Mouse (Mus musculus) heart, postnatal 4 days (tissue): ENCODE data around the gene Ncf4. TPM values are rescaled to one million over a fixed set of nuclear protein-coding genes. Genes with fewer than 3 reads are reported as not detected.

ENCODE experiments used
- microRNA-seq, 2 experiments: library from miRNA; unstranded; fragments of <30 nt; microRNA quantifications; one replicate each; pipeline ENCODE4 v1.2.0; 2021 to 2022
- total RNA-seq, 2 experiments: library from RNA; stranded (reverse); gene quantifications; 2 replicates each; pipeline ENCODE4 v1.2.3; 2021

Ncf4 gene
- total RNA-seq, 2 experiments from 2014 or later: 1.9 to 2.1 TPM

Small RNAs within 50 kb of the gene (microRNA-seq; reads per million reads assigned to microRNA genes)
- 0 reads per million in 2 experiments for gene Mir7676-1

Other genes starting within 250 kb of the Ncf4 start
- not detected for gene Cacng2, start 124.8 kb upstream of the Ncf4 start, total RNA-seq
- 10 to 100 TPM; 16.5 to 18.6 TPM for gene Ift27, start 70.7 kb upstream of the Ncf4 start, total RNA-seq
- gene Pvalb, start 38.4 kb upstream of the Ncf4 start, total RNA-seq: under 1 TPM; 0.76 to 0.95 TPM
- 1 to 10 TPM; 1.1 to 1.2 TPM for gene Csf2rb2, start 60.9 kb downstream of the Ncf4 start, total RNA-seq
- 1 to 10 TPM; 1.6 to 2.0 TPM for gene Csf2rb, start 81.0 kb downstream of the Ncf4 start, total RNA-seq
- gene Tex33, start 151.1 kb downstream of the Ncf4 start, total RNA-seq: not detected
- 10 to 100 TPM; 16.9 to 20.1 TPM for gene Tst, start 161.1 kb downstream of the Ncf4 start, total RNA-seq
- gene Mpst, start 161.6 kb downstream of the Ncf4 start, total RNA-seq: 10 to 100 TPM; 21.9 to 24.9 TPM
- 10 to 100 TPM; 72.0 to 74.8 TPM for gene Kctd17, start 183.8 kb downstream of the Ncf4 start, total RNA-seq
- not detected for gene Tmprss6, start 223.8 kb downstream of the Ncf4 start, total RNA-seq